Mouse (Mus musculus) cerebellum, adult 11 months (tissue): Measurements from ENCODE around the gene Larp1b.

Experiments
- DNase-seq: peaks from one replicate; pipeline ENCODE4 v3.0.0; 2022

The Larp1b gene

GRCm38 (mm10) chr3:41030705-41031104, 81.1 kb downstream of the Larp1b start:
- no peak for DNase-seq

- DNase-seq, result no peak
These were observed 81.9 kb downstream of the Larp1b start for GRCm38 (mm10) chr3:41031286-41032210.

DNA sequence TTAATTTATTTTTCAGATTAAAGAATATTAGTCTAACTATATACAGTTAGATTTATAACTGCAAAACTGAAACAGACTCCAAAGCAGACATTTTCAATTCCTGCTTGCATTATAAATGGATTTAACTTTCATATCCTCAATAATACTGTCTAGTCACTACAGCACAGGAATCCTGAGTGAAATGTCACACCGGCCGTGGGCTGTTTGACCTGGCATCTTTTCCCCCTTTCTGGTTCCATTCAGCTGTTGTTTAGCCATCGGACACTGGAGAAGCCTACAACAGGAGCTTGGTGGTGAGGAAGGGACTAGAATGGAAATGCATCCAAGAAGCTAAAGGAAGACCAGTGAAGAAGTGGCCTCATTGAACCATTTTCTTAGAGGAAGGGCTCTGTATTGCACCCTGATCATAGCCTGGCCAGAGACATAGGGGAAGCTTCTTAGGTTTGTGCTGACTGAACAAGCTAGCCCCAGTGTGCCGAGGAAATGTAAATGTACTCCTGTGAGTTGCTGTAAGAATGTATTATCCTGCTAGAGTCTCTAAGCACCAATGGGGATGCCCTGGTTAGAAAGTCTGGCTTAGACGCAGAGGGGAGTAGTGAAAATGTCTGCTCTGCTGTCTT, 88.8 kb downstream of the Larp1b start:
- DNase-seq, result no peak

- DNase-seq, result no peak
These were observed 91.6 kb downstream of the Larp1b start for GRCm38 (mm10) chr3:41041241-41041640.

DNA sequence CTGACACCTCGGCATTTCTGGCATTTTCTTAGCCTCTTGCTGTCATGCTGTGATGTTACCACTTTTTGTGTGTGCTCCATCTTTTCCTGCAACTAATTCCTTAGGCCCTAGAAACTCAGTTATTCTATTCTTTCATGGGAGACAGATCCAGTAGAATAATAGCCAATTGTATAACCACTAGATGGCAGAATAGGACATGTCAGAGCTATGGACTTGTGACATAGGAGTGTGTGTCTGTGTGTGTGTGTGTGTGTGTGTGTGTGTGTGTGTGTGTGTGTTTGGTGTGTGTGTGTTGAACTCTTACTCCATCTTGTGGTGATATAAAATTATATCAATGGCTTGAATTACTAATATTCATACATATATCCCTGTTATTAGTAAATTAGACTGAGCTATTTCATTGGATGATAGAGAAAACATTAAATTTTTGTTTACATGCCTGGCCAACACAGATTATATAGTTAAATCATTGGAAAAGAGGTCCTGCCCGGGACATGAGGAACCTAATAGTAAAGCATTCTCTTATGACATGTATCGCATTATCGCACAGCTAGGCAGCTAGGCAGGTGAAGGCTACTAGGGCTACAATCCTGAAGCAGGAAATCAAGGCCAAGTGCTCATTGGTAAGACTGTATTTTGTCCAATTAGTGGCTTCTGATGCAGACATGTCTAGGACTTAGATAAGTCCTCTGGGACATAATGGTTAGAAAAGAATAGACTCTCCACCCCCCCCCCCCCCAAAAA, 92.7 kb downstream of the Larp1b start:
- DNase-seq, result no peak

GRCm38 (mm10) chr3:41043756-41044354, 94.2 kb downstream of the Larp1b start:
- DNase-seq, result no peak

DNA sequence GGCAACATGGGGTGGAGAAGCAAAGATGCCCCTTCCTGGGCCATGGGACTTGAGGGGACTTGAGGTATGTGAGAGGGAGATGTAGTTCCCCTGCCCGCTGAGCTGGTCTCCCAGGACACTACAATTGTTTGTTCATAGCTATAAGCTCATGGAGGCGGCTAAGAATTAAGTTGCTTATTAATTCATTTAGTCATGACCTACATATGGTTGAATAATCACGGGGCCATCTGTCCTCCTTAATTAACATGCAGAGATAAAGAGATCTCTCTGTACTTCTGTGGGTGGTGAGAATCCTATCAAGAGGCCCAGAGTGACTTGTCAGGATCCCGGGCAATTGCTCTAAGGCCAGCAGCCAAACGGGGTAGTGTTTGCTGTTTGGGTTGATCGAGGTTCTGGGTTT, 98.2 kb downstream of the Larp1b start:
- DNase-seq, result no peak

DNA sequence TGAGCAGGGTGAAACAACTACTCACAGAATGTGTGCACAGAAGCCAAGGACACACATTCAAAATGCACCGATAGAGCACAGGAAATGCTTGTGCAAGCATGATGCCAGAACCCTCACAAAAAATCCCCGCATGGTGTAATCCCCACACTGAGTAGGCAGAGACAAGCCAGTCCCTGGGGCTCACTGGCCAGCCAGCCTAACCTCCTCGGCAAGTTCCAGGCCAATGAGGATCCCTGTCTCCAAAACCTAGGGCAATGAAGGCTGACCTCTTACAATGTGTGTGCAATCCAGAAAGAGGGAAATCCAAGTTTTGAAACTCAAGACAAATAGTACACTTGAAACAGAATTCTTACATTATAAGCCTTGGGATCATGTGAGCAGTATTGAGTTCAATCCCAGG, 103.7 kb downstream of the Larp1b start:
- no peak for DNase-seq

- peak; percentile 48 for DNase-seq
These were observed 108.8 kb downstream of the Larp1b start for GRCm38 (mm10) chr3:41058395-41058794.

GRCm38 (mm10) chr3:41059249-41059648, 109.6 kb downstream of the Larp1b start:
- no peak for DNase-seq

- DNase-seq, result no peak
These were observed 112.4 kb downstream of the Larp1b start for GRCm38 (mm10) chr3:41061831-41062565.

DNA sequence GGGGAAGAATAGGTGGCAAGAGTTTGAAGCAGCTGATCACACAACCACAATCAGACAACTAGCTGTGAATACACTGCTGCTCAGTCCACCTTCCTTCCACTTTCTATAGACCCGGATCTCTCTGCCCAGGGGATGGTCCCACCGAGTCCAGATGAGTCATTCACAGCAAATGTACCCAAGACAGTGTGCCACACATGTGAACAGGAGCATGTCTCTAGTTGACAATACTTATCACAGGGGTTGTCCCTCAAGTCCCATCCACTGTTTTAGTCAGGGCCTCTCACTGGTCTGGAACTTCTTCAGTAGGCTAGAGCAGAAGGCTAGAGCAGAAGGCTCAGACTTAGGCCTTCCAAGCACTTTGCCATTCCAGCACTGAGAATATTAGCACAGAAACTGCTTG, 113.1 kb downstream of the Larp1b start:
- no peak for DNase-seq

DNA sequence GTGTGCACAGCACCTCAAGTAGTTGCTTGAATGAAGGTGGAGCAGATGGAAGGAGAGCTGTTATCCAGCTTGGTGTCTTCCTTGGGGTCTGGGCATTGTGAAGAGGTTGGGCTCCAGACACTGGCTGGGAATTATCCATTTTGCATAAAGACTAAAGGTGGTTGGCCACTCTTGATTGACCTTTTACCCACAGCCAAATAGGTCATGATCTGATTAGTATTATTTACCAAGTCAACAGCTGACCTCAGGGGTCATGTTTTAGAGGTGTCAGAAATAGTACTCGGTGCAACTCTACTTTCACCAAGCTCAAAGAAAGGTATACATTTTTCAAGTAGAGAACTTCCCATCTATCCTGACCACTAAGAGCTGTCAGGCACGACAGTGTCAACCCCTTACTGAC, 115.7 kb downstream of the Larp1b start:
- no peak for DNase-seq

GRCm38 (mm10) chr3:41070519-41070918, 120.9 kb downstream of the Larp1b start:
- DNase-seq, result no peak

DNA sequence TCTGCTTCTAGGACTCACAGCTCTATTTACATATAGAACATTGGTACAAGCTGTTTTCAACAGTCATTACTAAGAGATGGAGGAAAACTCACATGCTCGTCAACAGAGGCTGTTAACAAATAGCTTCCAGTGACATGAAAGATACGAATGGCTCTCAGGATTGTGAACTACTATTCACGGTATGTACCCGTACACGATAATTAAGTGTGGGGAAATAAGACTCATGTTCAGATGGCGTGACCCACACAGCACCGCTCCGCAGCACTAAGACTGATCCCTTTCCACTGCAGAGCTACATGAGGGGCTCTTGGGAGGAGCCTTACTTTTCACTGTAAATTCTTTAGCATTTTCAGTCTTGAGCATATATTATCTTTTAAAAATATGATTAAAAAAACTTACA, 125.7 kb downstream of the Larp1b start:
- DNase-seq, result no peak

- DNase-seq, result no peak
These were observed 129.0 kb downstream of the Larp1b start for GRCm38 (mm10) chr3:41078673-41079072.

DNA sequence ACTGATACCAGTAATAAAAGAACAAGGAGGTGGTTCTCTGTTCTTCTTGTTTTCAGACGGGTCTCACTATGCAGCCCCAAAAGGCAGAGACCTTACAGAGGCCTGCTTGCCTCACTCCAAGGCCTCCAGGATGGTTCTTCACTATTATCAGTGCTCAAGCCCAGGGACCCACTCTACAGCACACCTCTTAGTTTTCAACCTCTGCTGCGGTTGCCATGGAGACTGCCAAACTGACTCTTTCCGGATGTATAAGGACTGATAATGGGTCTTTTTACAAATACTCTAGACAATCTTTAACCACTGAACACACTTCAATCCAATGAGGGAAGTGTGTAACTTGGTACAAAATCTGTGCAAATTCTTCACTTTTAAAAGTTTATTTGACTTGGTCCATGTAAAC, 131.1 kb downstream of the Larp1b start:
- DNase-seq, result no peak

DNA sequence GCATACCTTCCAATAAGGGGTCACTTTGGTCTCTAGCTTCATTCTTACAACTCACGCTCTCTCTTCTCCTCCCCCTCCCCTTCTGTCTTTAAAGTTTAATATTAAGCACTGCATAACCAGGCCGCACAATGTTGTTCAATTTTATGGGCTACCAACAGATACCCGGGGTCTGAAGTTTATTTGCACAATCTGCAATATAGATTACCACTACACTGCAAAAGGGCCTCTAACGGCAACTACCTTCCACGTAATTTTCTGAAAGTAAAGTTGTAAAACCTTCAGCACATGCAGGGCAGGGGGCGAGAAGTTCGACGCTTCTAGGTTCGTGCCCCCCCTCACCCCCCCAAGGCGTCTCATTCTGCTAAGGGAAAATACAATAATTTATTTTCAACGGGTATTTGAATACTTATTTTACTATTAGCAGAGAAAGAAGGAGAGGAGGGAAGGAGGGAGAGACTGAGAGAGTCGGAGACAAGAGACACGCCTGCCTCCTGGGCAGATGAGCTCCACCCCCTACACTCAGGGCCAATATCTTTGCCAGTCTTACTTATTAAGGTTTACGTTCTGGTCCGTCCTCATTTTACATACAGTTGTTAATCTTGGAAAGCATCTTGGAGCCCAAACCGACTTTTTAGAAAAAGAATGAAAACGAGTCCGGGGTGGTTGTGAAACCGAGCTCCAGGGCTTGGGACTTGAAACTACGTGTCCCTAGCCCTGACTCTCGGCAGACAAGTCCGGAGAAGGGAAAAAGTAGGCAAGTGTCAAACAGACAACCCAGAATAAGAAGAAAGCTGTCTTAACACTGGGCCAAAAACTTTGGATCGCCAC, 132.1 kb downstream of the Larp1b start:
- no peak for DNase-seq

- DNase-seq, result no peak
These were observed 132.9 kb downstream of the Larp1b start for GRCm38 (mm10) chr3:41082520-41082884.

DNA sequence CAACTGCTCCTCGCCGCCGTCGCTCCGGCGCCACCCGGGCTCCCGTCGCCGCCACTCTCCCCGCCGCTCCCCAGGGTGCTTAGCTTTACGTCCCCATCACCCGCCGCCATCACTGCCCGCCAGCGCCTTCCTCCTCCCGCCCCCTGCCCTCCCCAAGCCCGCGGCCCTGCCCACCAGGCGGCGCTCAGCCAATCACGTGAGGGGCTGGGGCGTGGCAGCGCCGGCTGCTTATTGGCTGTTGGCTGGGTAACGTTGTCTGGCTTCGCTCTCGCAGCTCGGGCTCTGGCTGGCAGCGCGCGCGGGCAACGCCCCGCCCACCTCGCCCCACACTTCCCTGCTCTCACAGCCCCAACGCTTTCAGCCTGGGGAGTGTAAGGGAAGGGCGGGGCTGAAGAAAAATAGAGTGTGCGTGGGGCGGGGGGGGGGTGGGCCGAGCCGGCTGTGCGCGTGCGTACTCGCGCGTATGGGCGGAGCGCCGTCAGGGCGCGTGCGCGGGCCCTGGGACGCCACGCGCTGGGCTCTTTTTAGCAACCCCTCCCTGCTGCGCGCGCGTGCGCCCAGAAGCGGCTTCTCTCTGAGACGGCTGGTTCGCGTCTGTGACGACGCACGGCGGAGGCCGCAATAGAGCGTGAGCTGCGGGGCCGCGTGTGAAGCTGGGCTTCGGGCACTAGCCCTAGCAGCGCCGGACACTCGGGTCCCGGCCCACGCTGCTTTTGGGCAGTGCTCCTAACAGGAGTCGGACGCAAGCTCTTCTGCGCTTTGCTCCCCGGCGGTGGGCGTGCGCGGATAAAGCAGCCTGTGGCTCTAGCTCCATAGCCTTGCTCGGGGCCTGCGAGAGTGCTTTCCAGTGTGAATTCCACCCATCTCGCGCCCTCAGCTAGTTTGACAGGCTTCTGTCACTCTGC, 133.5 kb downstream of the Larp1b start, which contains the start of gene Pgrmc2:
Gene Pgrmc2 (minus strand): TSS at position 162 of the 905 bp plus-strand sequence.
- peak; percentile 98 for DNase-seq

GRCm38 (mm10) chr3:41083790-41084112, 134.1 kb downstream of the Larp1b start:
- DNase-seq, result no peak
